Mouse (Mus musculus) hindbrain, embryonic 11.5 days (tissue): ENCODE measurements around the gene Adamtsl1. TPM values are rescaled to one million over a fixed set of nuclear protein-coding genes. Genes with fewer than 3 reads are reported as not detected.

Source experiments
- ATAC-seq: fragments of 200-750 bp; cut with Nextera tagmentation; 2 replicates; pipeline ENCODE4 v1.8.0; 2017; ENCODE audit warnings: mild to moderate bottlenecking, moderate TSS enrichment, moderate library complexity; ENCODE audit not compliant: low FRiP score
- DNase-seq: peaks from one replicate; pipeline ENCODE4 v3.0.0-alpha.2; 2015; ENCODE audit warnings: low spot score
- H3K27ac ChIP-seq: fragments of 300-500 bp; sonication (generic); 2 replicates; pipeline ENCODE4 v1.5.1; 2014; ENCODE audit warnings: mild to moderate bottlenecking, low read depth, low read length
- H3K27me3 ChIP-seq: fragments of 300-500 bp; sonication (generic); 2 replicates; pipeline ENCODE4 v1.6.1; 2014; ENCODE audit warnings: mild to moderate bottlenecking, low read length, moderate library complexity, mixed read lengths; ENCODE audit not compliant: control insufficient read depth, insufficient read depth
- H3K36me3 ChIP-seq: fragments of 300-500 bp; sonication (generic); 2 replicates; pipeline ENCODE4 v1.6.1; 2014; ENCODE audit warnings: mild to moderate bottlenecking, low read length, moderate library complexity, mixed read lengths; ENCODE audit not compliant: control insufficient read depth, insufficient read depth
- H3K4me1 ChIP-seq: fragments of 300-500 bp; sonication (generic); replicated peaks from 2 replicates; pipeline ENCODE4 v1.6.1; 2014; ENCODE audit warnings: low read length, mixed read lengths; ENCODE audit not compliant: control insufficient read depth, insufficient read depth
- H3K4me2 ChIP-seq: fragments of 300-500 bp; sonication (generic); replicated peaks from 2 replicates; pipeline ENCODE4 v1.6.1; 2014; ENCODE audit warnings: mild to moderate bottlenecking, low read depth, low read length
- H3K4me3 ChIP-seq: fragments of 300-500 bp; sonication (generic); 2 replicates; pipeline ENCODE4 v1.5.1; 2014; ENCODE audit warnings: low read depth, low read length
- H3K9ac ChIP-seq: fragments of 300-500 bp; sonication (generic); 2 replicates; pipeline ENCODE4 v1.6.1; 2014; ENCODE audit warnings: low read depth, low read length
- H3K9me3 ChIP-seq: fragments of 300-500 bp; sonication (generic); 2 replicates; pipeline ENCODE4 v1.6.1; 2016; ENCODE audit warnings: low read length; ENCODE audit not compliant: control insufficient read depth
- WGBS: fragments of 180-500 bp; shearing (Covaris S2); extraction: QIAGEN DNeasy Blood & Tissue Kit; methylation state at CpG from one replicate; pipeline ENCODE4 v1.1.7; 2014; 5-methylcytosine and 5-hydroxymethylcytosine counted together
- polyA plus RNA-seq: library from polyadenylated mRNA; unstranded; fragments of >200 nt; fragmentation: Nextera tagmentation; extraction: Ambion mirVana; gene quantifications from 2 replicates; pipeline ENCODE4 v1.2.1, GENCODE M21; 2014

The Adamtsl1 gene
- polyA plus RNA-seq, 1 experiment from 2014 or later: 11.1 TPM

DNA sequence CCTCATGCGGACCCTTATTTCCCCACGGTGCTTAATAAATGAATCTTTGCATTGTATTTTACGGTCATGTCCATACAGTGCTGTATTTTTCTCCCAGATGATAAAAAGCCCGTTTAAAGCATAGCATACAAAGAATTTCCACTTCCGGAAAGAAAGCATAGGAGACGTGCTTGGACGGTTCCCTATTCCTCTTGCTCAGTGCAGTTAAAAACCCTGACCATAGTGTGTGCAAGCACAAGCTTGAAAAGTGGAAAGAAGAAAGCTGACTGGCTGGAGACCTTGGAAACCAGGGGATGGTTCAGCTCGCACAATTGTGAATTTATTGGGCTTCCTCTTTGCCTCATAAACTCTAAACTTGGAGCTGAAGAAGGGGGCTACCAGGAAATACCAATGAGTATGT, 855.1 kb downstream of the Adamtsl1 start:
- Histone ChIP-seq H3K9me3 (no peaks in the 10 kb centered on the region), H3K9ac (no peak overlapping the region), H3K27ac (no peak overlapping the region), H3K4me3 (no peak overlapping the region), H3K36me3 (no peaks in the 10 kb centered on the region), H3K27me3 (no peaks in the 10 kb centered on the region), H3K4me1 (no peaks in the 10 kb centered on the region), H3K4me2 (no peak overlapping the region)
- 88% methylated on average over 8 of the region's 8 CpGs for WGBS
- ATAC-seq (no peak), DNase-seq (no peak)

DNA sequence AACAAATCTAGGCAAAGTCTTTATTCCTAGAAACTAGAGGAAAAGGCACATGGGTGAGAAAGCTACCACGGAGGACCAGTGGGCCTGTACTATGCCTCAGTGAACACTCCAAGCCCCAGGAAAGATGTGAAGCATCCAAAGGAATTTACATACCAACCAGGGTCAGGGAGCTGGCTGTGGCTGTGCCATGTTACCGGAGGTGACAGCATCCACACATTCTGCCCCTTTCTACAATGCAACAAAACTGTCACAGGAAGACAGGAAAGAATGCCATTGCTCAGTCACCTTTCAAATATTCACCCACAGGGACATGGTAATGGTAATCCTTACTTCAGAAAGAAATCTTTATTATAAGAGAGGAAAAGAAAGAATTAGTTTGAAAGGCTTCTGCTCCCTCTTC, 859.2 kb downstream of the Adamtsl1 start:
- 78% methylated on average over 2 of the region's 2 CpGs for WGBS
- no peaks in the 10 kb centered on the region for H3K36me3 ChIP-seq
- H3K9me3 ChIP-seq: no peaks in the 10 kb centered on the region
- H3K4me1 ChIP-seq: no peaks in the 10 kb centered on the region
- no peak for ATAC-seq
- H3K9ac ChIP-seq: no peak overlapping the region
- no peak overlapping the region for H3K4me3 ChIP-seq
- no peak overlapping the region for H3K4me2 ChIP-seq
- no peaks in the 10 kb centered on the region for H3K27me3 ChIP-seq
- no peak overlapping the region for H3K27ac ChIP-seq
- DNase-seq: no peak

DNA sequence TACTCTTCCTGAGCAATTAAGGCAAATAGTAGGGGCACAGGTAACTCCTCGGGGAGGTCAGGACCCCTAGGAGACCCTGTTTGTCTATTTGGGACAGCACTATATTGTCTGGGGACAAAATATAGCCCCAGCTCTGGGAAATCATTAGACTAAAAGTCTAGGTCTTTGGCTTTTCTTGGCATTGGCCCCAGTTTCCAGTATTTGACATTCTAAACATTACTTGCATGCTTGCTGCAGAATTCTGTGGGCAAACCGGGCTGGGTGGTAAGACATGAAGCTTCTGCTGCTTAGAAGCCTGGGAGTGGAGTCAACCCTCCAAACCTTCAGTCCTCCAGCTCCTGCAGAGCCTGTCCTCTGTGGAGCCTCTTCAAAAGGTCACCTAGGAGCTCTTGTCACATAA, 869.2 kb downstream of the Adamtsl1 start:
- WGBS: 92% methylated on average over 2 of the region's 2 CpGs
- Histone ChIP-seq H3K9ac (no peak overlapping the region), H3K4me2 (no peak overlapping the region), H3K9me3 (no peaks in the 10 kb centered on the region), H3K4me1 (no peaks in the 10 kb centered on the region), H3K4me3 (no peak overlapping the region), H3K27ac (no peak overlapping the region), H3K27me3 (no peaks in the 10 kb centered on the region), H3K36me3 (no peaks in the 10 kb centered on the region)
- ATAC-seq (no peak), DNase-seq (no peak)

DNA sequence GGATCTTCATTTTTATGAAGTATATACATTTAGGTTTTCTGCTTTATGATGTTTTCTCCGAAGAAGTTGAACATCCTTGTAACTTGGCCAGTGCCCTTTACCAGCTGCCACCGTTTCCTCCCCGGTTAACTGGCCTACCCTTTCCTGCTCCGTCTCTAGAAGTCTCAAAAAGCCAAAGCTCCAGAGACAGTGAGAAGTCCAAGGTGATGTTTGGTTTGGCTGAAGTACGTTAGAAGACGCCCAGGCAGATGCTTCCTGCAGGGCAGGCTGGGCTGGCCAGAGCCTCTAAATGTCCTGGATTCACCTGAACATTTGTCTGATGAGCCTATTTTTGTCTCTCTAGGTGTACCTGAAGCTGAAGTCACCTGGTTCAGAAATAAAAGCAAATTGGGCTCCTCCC, 871.1 kb downstream of the Adamtsl1 start:
- no peak overlapping the region for H3K4me3 ChIP-seq

DNA sequence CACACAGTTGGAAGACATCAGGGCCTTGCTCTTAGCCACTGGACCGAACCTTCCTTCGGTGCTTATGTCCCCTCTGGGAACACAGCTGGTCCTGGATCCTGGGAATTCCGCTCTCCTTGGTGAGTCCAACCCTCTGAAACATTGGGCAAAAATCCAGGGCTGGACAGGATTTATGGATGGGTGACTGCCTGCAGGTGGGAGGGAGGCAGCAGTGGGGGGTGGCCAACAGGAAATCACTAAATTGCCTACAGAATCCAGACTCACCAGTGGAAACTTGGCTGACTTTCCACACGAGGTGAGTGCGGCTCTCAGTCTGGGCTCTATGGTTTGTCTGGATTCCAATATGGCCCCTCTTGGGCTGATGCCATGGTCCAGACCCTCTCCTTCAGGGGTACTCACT, 874.5 kb downstream of the Adamtsl1 start:
- no peak overlapping the region for H3K9ac ChIP-seq
- ATAC-seq: no peak
- no peak overlapping the region for H3K4me2 ChIP-seq
- 84% methylated on average over 5 of the region's 5 CpGs for WGBS
- DNase-seq: no peak
- H3K4me3 ChIP-seq: no peak overlapping the region
- no peaks in the 10 kb centered on the region for H3K4me1 ChIP-seq
- H3K27me3 ChIP-seq: no peaks in the 10 kb centered on the region
- H3K27ac ChIP-seq: no peak overlapping the region
- no peaks in the 10 kb centered on the region for H3K36me3 ChIP-seq
- no peaks in the 10 kb centered on the region for H3K9me3 ChIP-seq

More for the DNA sequence above, 871.1 kb downstream of the Adamtsl1 start:
- ATAC-seq (no peak), DNase-seq (no peak)
- WGBS: 92% methylated on average over 6 of the region's 6 CpGs
- no peak overlapping the region for H3K4me2 ChIP-seq
- H3K36me3 ChIP-seq: no peaks in the 10 kb centered on the region
- H3K27me3 ChIP-seq: no peaks in the 10 kb centered on the region
- H3K9ac ChIP-seq: no peak overlapping the region
- H3K27ac ChIP-seq: no peak overlapping the region
- H3K4me1 ChIP-seq: no peaks in the 10 kb centered on the region
- H3K9me3 ChIP-seq: no peaks in the 10 kb centered on the region

DNA sequence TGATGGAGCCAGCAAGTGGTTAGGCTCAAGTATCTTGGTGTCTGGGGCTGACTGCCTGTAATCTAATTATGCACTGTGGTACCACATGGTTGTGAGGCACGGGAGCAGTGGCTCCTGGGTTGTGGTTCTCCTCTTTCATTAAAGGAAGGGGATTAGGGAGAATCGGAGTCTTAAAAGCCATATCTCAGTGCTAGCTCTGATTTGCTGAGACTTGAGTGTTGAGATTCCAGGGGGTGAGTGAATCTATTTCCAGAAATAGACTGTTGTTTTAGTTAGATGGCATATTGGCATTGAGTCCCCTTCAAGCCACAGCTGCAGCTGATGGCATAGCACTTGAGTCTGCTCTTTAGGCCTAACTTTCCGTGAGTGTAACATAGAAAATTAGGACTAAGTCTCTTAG, 877.2 kb downstream of the Adamtsl1 start:
- Histone ChIP-seq H3K4me1 (no peaks in the 10 kb centered on the region), H3K9me3 (no peaks in the 10 kb centered on the region), H3K27me3 (no peaks in the 10 kb centered on the region), H3K4me2 (no peak overlapping the region), H3K27ac (no peak overlapping the region), H3K4me3 (no peak overlapping the region), H3K36me3 (no peaks in the 10 kb centered on the region), H3K9ac (no peak overlapping the region)
- 73% methylated on average over 3 of the region's 3 CpGs for WGBS
- ATAC-seq (no peak), DNase-seq (no peak)

DNA sequence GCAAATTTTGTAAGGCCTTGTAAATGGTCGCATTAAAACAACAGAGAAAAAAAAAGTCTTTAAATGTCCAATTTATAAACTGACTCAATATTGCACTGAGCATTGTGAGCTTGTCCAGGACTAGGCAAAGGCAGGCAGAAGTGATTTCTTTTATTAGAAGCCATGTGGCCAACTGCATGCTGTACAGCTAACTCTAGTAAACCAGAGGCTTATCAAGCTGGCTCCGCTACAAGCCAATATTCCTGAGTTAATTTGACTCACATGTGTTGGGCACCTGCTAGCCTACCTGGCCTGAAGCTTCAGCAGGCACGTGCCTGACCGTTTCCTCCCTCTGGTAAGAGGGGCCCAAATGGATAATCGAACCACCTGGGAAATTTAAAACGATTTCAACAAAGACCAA, 881.7 kb downstream of the Adamtsl1 start:
- 86% methylated on average over 6 of the region's 6 CpGs for WGBS
- Histone ChIP-seq H3K4me1 (no peaks in the 10 kb centered on the region), H3K9ac (no peak overlapping the region), H3K36me3 (no peaks in the 10 kb centered on the region), H3K27me3 (no peaks in the 10 kb centered on the region), H3K4me2 (no peak overlapping the region), H3K27ac (no peak overlapping the region), H3K4me3 (no peak overlapping the region), H3K9me3 (no peaks in the 10 kb centered on the region)
- ATAC-seq: no peak
- DNase-seq: no peak

DNA sequence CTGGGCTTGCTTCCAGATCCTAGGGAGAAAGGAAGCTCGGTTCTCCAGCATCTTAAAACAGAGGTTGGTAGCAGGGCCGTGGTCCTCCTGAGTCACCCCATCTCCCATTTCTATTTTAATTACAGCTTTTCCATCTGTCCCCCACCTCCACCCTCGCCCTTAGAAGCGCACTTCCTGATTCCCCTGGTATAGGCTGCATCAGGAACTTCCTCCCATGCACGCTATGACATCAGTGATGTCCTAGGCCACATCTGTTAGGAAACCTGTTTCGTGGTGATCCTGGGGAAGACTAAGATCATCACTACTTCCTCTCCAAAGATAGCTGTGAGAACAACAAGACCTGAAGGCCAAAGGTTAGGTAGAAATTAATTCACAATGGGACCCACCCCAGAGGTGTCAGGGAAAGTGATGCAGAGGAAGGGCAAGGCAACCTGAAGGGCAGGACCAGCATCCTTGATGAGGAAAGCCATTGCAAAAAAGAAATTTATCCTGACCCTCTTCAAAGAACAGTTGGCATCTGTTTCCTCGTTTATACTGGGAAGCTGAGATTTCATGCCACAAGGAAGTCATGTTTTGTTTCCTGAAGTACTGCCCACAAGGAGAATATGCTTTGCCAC, 882.8 kb downstream of the Adamtsl1 start:
- DNase-seq: no peak
- H3K27me3 ChIP-seq: no peaks in the 10 kb centered on the region
- no peak overlapping the region for H3K9ac ChIP-seq
- no peak overlapping the region for H3K4me3 ChIP-seq
- H3K4me2 ChIP-seq: no peak overlapping the region
- H3K9me3 ChIP-seq: no peaks in the 10 kb centered on the region
- H3K4me1 ChIP-seq: no peaks in the 10 kb centered on the region
- H3K36me3 ChIP-seq: no peaks in the 10 kb centered on the region
- 80% methylated on average over 7 of the region's 7 CpGs for WGBS
- no peak overlapping the region for H3K27ac ChIP-seq
- ATAC-seq: no peak

DNA sequence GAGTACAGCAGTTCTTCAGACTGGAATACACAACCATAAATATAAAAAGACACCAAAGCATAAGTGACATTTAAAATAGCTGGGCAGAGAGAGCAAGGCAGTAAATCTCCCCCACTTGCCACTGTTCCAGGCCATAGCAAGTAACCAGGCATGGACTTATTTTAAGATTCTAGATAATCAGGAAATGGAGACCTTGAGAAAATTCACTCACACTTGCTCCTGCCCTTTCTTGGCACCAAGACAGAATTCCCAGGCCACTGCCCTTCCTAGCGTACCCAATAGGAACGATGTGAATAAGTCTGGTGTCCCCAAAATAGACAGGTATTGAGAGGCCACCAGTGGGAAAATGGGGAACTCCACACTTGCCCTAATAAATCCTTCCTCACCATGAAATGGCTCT, 883.5 kb downstream of the Adamtsl1 start:
- 96% methylated on average over 2 of the region's 2 CpGs for whole genome bisulfite sequencing
- no peak overlapping the region for H3K4me2 ChIP-seq

More for the DNA sequence above, 883.5 kb downstream of the Adamtsl1 start:
- no peaks in the 10 kb centered on the region for H3K27me3 ChIP-seq
- no peak for ATAC-seq
- no peaks in the 10 kb centered on the region for H3K36me3 ChIP-seq
- no peak overlapping the region for H3K9ac ChIP-seq
- no peaks in the 10 kb centered on the region for H3K9me3 ChIP-seq
- H3K4me3 ChIP-seq: no peak overlapping the region
- DNase-seq: no peak
- no peaks in the 10 kb centered on the region for H3K4me1 ChIP-seq
- no peak overlapping the region for H3K27ac ChIP-seq
